Mouse (Mus musculus): Measurements from ENCODE around the gene Ros1.

The Ros1 gene

DNA sequence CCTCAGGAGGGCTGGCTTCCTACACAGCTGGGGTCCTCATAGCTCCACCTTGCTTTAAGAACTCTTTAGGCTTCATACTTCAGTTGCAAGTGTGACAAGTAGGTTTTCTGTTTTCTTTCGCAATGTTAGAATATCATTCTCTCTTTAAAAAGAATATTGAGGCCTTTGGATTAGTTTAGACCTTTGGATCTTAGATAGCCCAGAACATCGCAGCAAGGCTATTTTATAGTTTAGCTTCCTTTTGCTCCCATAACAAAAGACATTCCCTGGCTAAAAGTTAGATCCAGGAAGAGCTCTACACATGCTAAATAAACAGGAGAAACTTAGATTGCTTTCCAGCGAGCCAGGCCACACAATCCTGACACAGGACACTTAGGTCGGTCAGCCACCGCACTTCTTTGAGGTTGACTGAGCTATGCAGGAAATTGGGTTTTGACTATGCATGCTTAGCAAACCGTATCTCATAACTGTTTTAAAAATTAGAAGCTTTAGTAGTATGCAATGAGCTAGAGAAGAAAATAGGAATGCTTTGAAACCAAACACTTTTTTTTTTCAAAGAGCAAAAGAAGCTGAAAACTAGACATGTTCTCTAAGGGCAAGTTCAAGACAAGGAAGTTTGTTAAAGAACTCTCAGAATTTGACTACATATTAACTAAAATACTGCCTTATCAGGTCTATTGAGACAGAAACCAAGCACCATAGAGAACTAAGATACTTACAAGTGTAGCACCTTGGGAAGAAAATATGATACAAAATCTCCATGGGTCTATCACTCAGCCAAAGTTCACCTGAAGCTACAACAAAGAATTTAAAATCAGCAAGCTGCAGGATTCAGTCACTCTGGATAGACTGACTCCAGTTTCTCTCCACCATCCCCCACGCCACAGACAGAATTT is at the start of gene Ros1:
TSS of gene Ros1 (minus strand) at position 288 of the 896 bp plus-strand sequence.
- DNase-seq: no peak

- no peak for DNase-seq
Observed at GRCm38 (mm10) chr10:52242680-52243323, 47.8 kb upstream of the Ros1 start.

- DNase-seq: no peak
Observed at GRCm38 (mm10) chr10:52242015-52242414, 47.0 kb upstream of the Ros1 start.

GRCm38 (mm10) chr10:52235461-52235860 is 40.4 kb upstream of the Ros1 start:
- no peak for DNase-seq

- no peak for DNase-seq
Observed at GRCm38 (mm10) chr10:52234654-52234981, 39.6 kb upstream of the Ros1 start.

GRCm38 (mm10) chr10:52233969-52234653 is 39.1 kb upstream of the Ros1 start:
- peak; percentile 48 for DNase-seq

DNA sequence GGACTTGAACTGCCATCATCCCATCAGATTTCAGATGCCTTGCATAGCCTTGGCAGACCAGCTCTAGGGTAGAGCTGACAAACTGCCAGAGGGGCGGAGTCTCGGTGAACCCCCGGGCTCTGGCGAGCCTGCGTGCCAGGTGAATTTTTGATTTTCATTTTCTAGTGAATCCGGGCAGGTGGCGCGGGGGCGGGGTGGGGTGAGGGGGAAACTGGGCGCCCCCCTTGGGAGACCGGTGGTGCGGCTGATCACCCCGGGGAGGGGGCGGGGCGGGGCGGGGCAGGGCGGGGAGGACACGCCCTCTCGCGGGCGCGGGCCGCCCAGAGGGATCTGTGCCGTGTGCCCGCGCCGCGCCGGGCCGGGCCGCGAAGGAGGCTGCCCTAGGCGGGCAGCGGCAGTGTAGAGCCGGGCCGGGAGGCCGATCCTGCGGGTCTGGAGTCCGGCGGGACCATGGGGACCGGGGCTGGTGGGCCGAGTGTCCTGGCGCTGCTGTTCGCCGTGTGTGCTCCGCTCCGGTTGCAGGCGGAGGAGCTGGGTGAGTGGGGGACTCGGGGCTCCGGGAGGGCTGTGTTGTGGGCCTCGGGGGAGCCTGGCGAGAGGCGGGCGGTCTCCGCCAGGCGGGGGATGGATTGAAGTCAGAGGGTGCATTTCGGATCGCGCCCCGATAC is 38.4 kb upstream of the Ros1 start, which contains the start of gene Dcbld1:
TSS of gene Dcbld1 (plus strand) at position 319 of the 668 bp plus-strand sequence.
- DNase-seq: peak; percentile 78

- DNase-seq: peak; percentile 22
Observed at GRCm38 (mm10) chr10:52232196-52233176, 37.4 kb upstream of the Ros1 start.

DNA sequence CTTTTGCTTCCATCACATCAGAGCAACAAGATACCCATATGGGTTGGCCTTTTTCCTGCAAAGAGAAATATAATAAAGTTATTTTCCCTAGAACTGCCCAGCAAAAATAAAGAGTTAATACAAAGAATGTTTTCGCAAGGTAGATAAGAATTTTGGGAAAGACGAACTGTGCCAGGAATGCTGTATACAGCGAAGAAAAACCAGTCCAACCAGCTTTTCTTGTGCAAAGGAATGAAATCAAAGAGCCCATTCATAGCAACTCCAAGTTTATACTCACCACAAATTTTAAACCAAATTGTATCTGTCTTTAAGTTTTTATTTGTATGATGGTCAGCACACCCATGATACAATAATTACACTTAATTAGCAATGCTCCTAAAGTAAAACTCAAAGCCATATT is 24.6 kb upstream of the Ros1 start:
- no peak for DNase-seq

GRCm38 (mm10) chr10:52217564-52217934 is 22.5 kb upstream of the Ros1 start:
- no peak for DNase-seq

- peak; percentile 50 for DNase-seq
Observed at GRCm38 (mm10) chr10:52216797-52217563, 21.9 kb upstream of the Ros1 start.

GRCm38 (mm10) chr10:52215267-52215818 is 20.3 kb upstream of the Ros1 start:
- no peak for DNase-seq

- no peak for DNase-seq
Observed at GRCm38 (mm10) chr10:52204006-52204405, 9.0 kb upstream of the Ros1 start.

DNA sequence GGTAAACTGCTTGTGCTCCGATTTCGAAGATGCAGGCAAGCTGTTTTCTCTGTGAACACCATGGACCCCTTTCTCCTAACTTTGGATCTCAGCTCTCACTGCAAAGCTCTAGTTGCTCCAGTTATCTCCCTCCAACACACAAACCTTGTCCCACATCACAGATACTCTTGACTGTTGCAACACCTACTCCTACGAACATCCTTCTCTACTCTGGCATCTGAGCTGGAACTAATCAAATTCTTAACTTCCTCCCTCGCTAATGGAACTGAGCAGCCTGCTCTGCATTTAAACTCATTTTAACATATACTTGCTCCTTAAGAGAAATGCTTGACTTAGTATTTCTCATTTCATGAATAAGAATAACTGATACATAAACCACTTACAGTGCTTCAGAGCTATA is 9.1 kb downstream of the Ros1 start:
- no peak for DNase-seq

GRCm38 (mm10) chr10:52182878-52183277 is 12.2 kb downstream of the Ros1 start:
- DNase-seq: no peak

DNA sequence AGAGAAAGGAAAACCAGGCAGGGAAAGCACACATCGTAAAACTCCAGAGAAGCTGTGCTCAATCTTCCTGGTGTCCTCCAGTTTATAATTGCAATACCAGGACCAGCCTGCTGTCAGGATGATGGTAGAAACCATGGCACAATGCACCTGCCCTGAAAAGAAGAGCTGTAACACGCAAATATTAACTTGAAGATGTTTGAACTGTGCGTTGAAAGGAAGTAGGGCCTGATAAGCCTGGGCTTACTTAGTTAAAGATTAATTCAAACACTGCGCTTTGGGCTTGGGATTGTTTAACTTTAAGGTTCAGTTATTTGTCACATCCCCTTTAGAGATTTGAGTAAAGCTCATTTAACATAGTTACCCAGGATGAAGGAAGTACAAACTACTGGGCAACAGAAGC is 20.7 kb downstream of the Ros1 start:
- no peak for DNase-seq

GRCm38 (mm10) chr10:52170489-52170888 is 24.6 kb downstream of the Ros1 start:
- DNase-seq: no peak

- no peak for DNase-seq
Observed at GRCm38 (mm10) chr10:52169841-52170240, 25.2 kb downstream of the Ros1 start.

GRCm38 (mm10) chr10:52165376-52165775 is 29.7 kb downstream of the Ros1 start:
- no peak for DNase-seq

- DNase-seq: no peak
Observed at GRCm38 (mm10) chr10:52160604-52161003, 34.4 kb downstream of the Ros1 start.

- DNase-seq: no peak
Observed at GRCm38 (mm10) chr10:52159704-52160103, 35.3 kb downstream of the Ros1 start.
